Comparison of ENCODE assay signal across 10 mouse cellular contexts in genomic region chr1:97809255-97809912, GRCm38 (mm10). TPM values are rescaled to one million over a fixed set of nuclear protein-coding genes. Genes with fewer than 3 reads are reported as not detected.
A peak's percentile ranks its signal among the peaks of the same experiment; 100 is the strongest.
DNase-seq lines count a peak whose midpoint lies in the region; ATAC-seq and TF ChIP-seq lines count a peak whose summit lies in the region.
"Had no signal": no experiment of that assay in that cellular context is flagged by ENCODE, and none has a peak within 500 bp of the region (broad histone marks: within the 10 kb centered on the region; RNA-seq: fewer than 3 reads in every experiment).

No protein-coding gene starts in this region.

- H3K9ac ChIP-seq in midbrain, embryonic 16.5 days (ENCODE audit: low read depth, low read length), result no peak overlapping the region
- H3K9ac ChIP-seq: stomach, embryonic 15.5 days had no signal

- 40% methylated on average over 2 of the region's 2 CpGs for WGBS in midbrain, embryonic 16.5 days

- intact Hi-C loops in left cerebral cortex, adult 2 months (cut with DNase I), result loop anchor here (2.0 to 5.0 kb wide), 4 partner anchors 368 to 713 kb away; no protein-coding TSS in a partner anchor

- H3K4me2 ChIP-seq in midbrain, embryonic 16.5 days (ENCODE audit: low read length), result no peak overlapping the region
- H3K4me2 ChIP-seq: stomach, embryonic 15.5 days had no signal

- no peak for DNase-seq in left cerebral cortex, adult 2 months (ENCODE audit: extremely low spot score in 1 of 2, low spot score in 2 of 2)
- DNase-seq in left cerebral cortex, adult 11 months (ENCODE audit: low spot score), result no peak
- peak; percentile 16 for DNase-seq in MEL-GATA-1-ER (ENCODE audit: extremely low read depth, low read depth)
- peak; percentile 51 for DNase-seq in embryo, embryonic 10.5 days (ENCODE audit: low spot score)
- DNase-seq in cerebellum, adult 8-10 months, result no peak
- no peak for DNase-seq in gastrocnemius, postnatal 4 days (ENCODE audit: low spot score in 2 of 2)
- DNase-seq: adrenal gland, postnatal 36 days had no signal

- no peaks in the 10 kb centered on the region for H3K9me3 ChIP-seq in midbrain, embryonic 16.5 days (replicated peaks; ENCODE audit: control insufficient read depth, low read length, poor library complexity, severe bottlenecking)
- H3K9me3 ChIP-seq: megakaryocyte, embryonic 14.5 days; stomach, embryonic 15.5 days had no signal

- H3K36me3 ChIP-seq in midbrain, embryonic 16.5 days (ENCODE audit: control insufficient read depth, insufficient read depth, low read length), result no peaks in the 10 kb centered on the region
- H3K36me3 ChIP-seq: stomach, embryonic 15.5 days had no signal

- TF ChIP-seq CTCF in left cerebral cortex, adult 2 months (IDR thresholded peaks at IDR 0.05), result peak; percentile 77

- H3K27me3 ChIP-seq in midbrain, embryonic 16.5 days (ENCODE audit: control insufficient read depth, insufficient read depth, low read depth, low read length), result no peaks in the 10 kb centered on the region
- H3K27me3 ChIP-seq: megakaryocyte, embryonic 14.5 days; stomach, embryonic 15.5 days had no signal

- H3K27ac ChIP-seq in left cerebral cortex, adult 2 months, result no peak overlapping the region
- H3K27ac ChIP-seq in midbrain, embryonic 16.5 days (ENCODE audit: low read length), result no peak overlapping the region
- H3K27ac ChIP-seq: stomach, embryonic 15.5 days had no signal

- H3K4me3 ChIP-seq in left cerebral cortex, adult 2 months, result no peak overlapping the region
- H3K4me3 ChIP-seq in midbrain, embryonic 16.5 days (ENCODE audit: low read depth, low read length), result no peak overlapping the region
- H3K4me3 ChIP-seq: megakaryocyte, embryonic 14.5 days; stomach, embryonic 15.5 days had no signal

- no peaks in the 10 kb centered on the region for H3K4me1 ChIP-seq in midbrain, embryonic 16.5 days (ENCODE audit: control insufficient read depth, insufficient read depth, low read length)
- H3K4me1 ChIP-seq: megakaryocyte, embryonic 14.5 days; stomach, embryonic 15.5 days had no signal

- 0 out of 2 replicates have a peak, but pooled peaks have one; percentile 45 for ATAC-seq in midbrain, embryonic 16.5 days

RNA-seq across cellular contexts. Expression of gene Ppip5k2, which starts 39.2 kb away (rescaled TPM):
- total RNA-seq in left cerebral cortex, adult 2 months (2021), result 10 to 100 TPM; 27.2 to 30.5 TPM
- 62.8 and 70.1 TPM in 2 replicates for polyA plus RNA-seq in midbrain, embryonic 16.5 days (2015; fragmentation: Nextera tagmentation; extraction: Ambion mirVana)
- 10 to 100 TPM; 10.1 to 12.8 TPM for total RNA-seq in gastrocnemius, postnatal 4 days (2021)

RNA-seq across cellular contexts. Expression of gene Gin1, which starts 39.4 kb away (rescaled TPM):
- total RNA-seq in left cerebral cortex, adult 2 months (2021), result 10 to 100 TPM in 1 of 2 experiments, 1 to 10 TPM in 1; 8.8 to 10.5 TPM
- polyA plus RNA-seq in midbrain, embryonic 16.5 days (2015; fragmentation: Nextera tagmentation; extraction: Ambion mirVana), result 13.5 and 16.8 TPM in 2 replicates
- 1 to 10 TPM; 5.3 to 5.7 TPM for total RNA-seq in gastrocnemius, postnatal 4 days (2021)

Comparison
In these comparisons a context has a peak if more than half of its experiments do, and no peak if none do; other contexts are left out.
1. DNase-seq: peak in MEL-GATA-1-ER (single experiment) and embryo, embryonic 10.5 days (single experiment); none in left cerebral cortex, adult 2 months (0 of 2), left cerebral cortex, adult 11 months (single experiment), cerebellum, adult 8-10 months (single experiment) and gastrocnemius, postnatal 4 days (0 of 2).